Mouse (Mus musculus) lung, adult 2 months (tissue): Measurements from ENCODE around the gene Robo3.

Experiments used
- CTCF ChIP-seq: fragments of 200-500 bp; IDR thresholded peaks from 2 replicates; pipeline ENCODE4 v1.5.1; 2011; ENCODE audit warnings: mild to moderate bottlenecking, low read length, control low read depth; ENCODE audit not compliant: insufficient read depth
- POLR2A ChIP-seq: fragments of 200-500 bp; IDR thresholded peaks from 2 replicates; pipeline ENCODE4 v1.6.1; 2011; ENCODE audit warnings: low read depth, mild to moderate bottlenecking, control low read depth, low read length, borderline replicate concordance; ENCODE audit errors: extremely low read depth

DNA sequence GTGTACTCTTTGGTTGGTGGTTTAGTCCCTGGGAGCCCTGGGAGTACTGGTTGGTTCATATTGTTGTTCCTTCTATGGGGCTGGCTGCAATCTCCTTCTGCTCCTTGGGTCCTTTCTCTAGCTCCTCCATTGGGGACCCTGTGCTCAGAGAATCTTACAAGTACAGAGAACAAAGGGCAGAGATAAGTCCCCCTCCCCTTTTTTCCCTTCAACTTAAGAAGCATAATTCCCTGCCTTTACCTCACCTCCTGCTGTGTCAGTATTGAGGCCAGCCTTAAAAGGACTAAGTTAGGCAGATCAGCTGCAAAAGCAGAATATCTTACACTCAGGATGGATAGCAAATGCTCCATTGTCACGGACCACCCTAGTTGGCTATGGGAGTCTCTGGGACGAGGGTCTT lies 41.0 kb downstream of the Robo3 start:
- no peak for TF ChIP-seq CTCF
- TF ChIP-seq POLR2A, result no peak
